Mouse (Mus musculus) cerebellum, adult 2 months (tissue): ENCODE measurements around the gene Ddr1.

Experiments
- CTCF ChIP-seq: fragments of 200-500 bp; IDR thresholded peaks from 2 replicates; pipeline ENCODE4 v1.5.1; 2011; ENCODE audit warnings: low read depth, mild to moderate bottlenecking, control low read depth, low read length, moderate library complexity, borderline replicate concordance; ENCODE audit not compliant: insufficient read depth
- POLR2A ChIP-seq: fragments of 200-500 bp; IDR thresholded peaks from 2 replicates; pipeline ENCODE4 v1.6.1; 2011; ENCODE audit warnings: low read length, control low read depth, borderline replicate concordance; ENCODE audit not compliant: insufficient read depth

- TF ChIP-seq CTCF = no peak
- TF ChIP-seq POLR2A = no peak
Measured at GRCm38 (mm10) chr17:35740276-35740880, 36.0 kb upstream of the Ddr1 start.
